Mouse (Mus musculus) kidney, embryonic 15.5 days (tissue): ENCODE measurements around the gene Plch2. TPM values are rescaled to one million over a fixed set of nuclear protein-coding genes. Genes with fewer than 3 reads are reported as not detected.

Experiments used
- ATAC-seq: fragments of 200-750 bp; cut with Nextera tagmentation; replicated peaks from 2 replicates; pipeline ENCODE4 v1.8.0; 2017; ENCODE audit warnings: moderate TSS enrichment; ENCODE audit not compliant: low FRiP score
- H3K27ac ChIP-seq: fragments of 300-500 bp; sonication (generic); 2 replicates; pipeline ENCODE4 v1.5.1; 2015; ENCODE audit warnings: mild to moderate bottlenecking, inconsistent platforms
- H3K27me3 ChIP-seq: fragments of 300-500 bp; sonication (generic); 2 replicates; pipeline ENCODE4 v1.6.1; 2015; ENCODE audit warnings: inconsistent platforms
- H3K36me3 ChIP-seq: fragments of 300-500 bp; sonication (generic); 2 replicates; pipeline ENCODE4 v1.6.1; 2015; ENCODE audit warnings: inconsistent platforms
- H3K4me1 ChIP-seq: fragments of 300-500 bp; sonication (generic); 2 replicates; pipeline ENCODE4 v1.6.1; 2015; ENCODE audit warnings: inconsistent platforms
- H3K4me2 ChIP-seq: fragments of 300-500 bp; sonication (generic); 2 replicates; pipeline ENCODE4 v1.6.1; 2015; ENCODE audit warnings: moderate library complexity, mild to moderate bottlenecking, inconsistent platforms
- H3K4me3 ChIP-seq: fragments of 300-500 bp; sonication (generic); replicated peaks from 2 replicates; pipeline ENCODE4 v1.5.1; 2015; ENCODE audit warnings: mild to moderate bottlenecking, inconsistent platforms
- H3K9ac ChIP-seq: fragments of 300-500 bp; sonication (generic); 2 replicates; pipeline ENCODE4 v1.6.1; 2015; ENCODE audit warnings: mild to moderate bottlenecking, inconsistent platforms
- H3K9me3 ChIP-seq: fragments of 300-500 bp; sonication (generic); replicated peaks from 2 replicates; pipeline ENCODE4 v1.6.1; 2016; ENCODE audit warnings: inconsistent platforms
- WGBS: fragments of 180-500 bp; shearing (Covaris S2); methylation state at CpG from one replicate; pipeline ENCODE4 v1.1.7; 2015; ENCODE audit warnings: mixed read lengths; 5-methylcytosine and 5-hydroxymethylcytosine counted together
- polyA plus RNA-seq: library from polyadenylated mRNA; unstranded; fragments of >200 nt; fragmentation: Nextera tagmentation; extraction: Ambion mirVana; gene quantifications from 2 replicates; pipeline ENCODE4 v1.2.1, GENCODE M21; 2015

Plch2 gene
- polyA plus RNA-seq, 1 experiment from 2014 or later = 2.6 TPM

GRCm38 (mm10) chr4:154933306-154933907, 123.2 kb downstream of the Plch2 start:
- Histone ChIP-seq H3K9me3 (no peaks in the 10 kb centered on the region), H3K27ac (no peak overlapping the region), H3K4me3 (no peak overlapping the region), H3K9ac (no peak overlapping the region), H3K36me3 (no peaks in the 10 kb centered on the region), H3K4me2 (no peak overlapping the region), H3K27me3 (no peaks in the 10 kb centered on the region; the same call in 1 of the 2 replicates), H3K4me1 (peaks cover 8% of the 10 kb centered on the region; the same call in 1 of the 2 replicates)
- WGBS = 51% methylated on average over 13 of the region's 13 CpGs
- no peak for ATAC-seq

Other genes with a start within 250 kb of the Plch2 start
- 0.18 and 0.99 TPM in 2 replicates for gene Ttc34, start 219.3 kb downstream of the Plch2 start, polyA plus RNA-seq
- gene Mmel1, start 187.2 kb downstream of the Plch2 start, polyA plus RNA-seq = 0.22 and 0.42 TPM in 2 replicates
- 34.1 and 40.6 TPM in 2 replicates for gene Fam213b, start 157.6 kb downstream of the Plch2 start, polyA plus RNA-seq
- 1.7 TPM in 2 replicates for gene Tnfrsf14, start 128.2 kb downstream of the Plch2 start, polyA plus RNA-seq
- 19.6 and 20.7 TPM in 2 replicates for gene Hes5, start 95.9 kb downstream of the Plch2 start, polyA plus RNA-seq
- gene Pank4, start 92.7 kb downstream of the Plch2 start, polyA plus RNA-seq = 45.2 and 46.3 TPM in 2 replicates
- gene Pex10, start 10.2 kb upstream of the Plch2 start, polyA plus RNA-seq = 23.2 and 24.0 TPM in 2 replicates
- gene Rer1, start 29.6 kb upstream of the Plch2 start, polyA plus RNA-seq = 152 and 165 TPM in 2 replicates
- 5.1 and 5.3 TPM in 2 replicates for gene Morn1, start 29.8 kb upstream of the Plch2 start, polyA plus RNA-seq
- gene Ski, start 165.8 kb upstream of the Plch2 start, polyA plus RNA-seq = 14.7 and 16.9 TPM in 2 replicates
- gene Faap20, start 193.0 kb upstream of the Plch2 start, polyA plus RNA-seq = 66.2 and 68.8 TPM in 2 replicates